Mouse (Mus musculus): ENCODE data around the gene Dpy19l3.

Gene Dpy19l3

DNA sequence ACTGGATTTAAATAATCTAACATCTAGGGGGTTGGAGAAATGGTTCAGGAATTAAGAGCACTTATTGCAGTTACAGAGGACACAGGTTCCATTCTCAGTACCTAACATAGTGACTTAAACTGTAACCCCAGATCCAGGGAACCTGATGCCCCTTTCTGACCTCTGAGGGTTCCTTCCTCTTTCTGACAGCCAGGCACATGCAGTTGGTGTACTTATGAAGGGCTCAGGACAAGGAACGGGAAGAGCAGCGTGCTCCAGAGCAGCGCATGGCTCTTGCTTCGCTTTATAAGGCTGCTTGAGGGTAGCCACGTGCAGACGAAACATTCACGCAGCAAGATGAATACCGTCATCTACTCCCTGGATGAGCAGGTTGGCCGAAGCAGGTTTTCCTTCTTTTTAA, 3.4 kb downstream of the Dpy19l3 start:
- no peak for DNase-seq (ENCODE audit: low read depth)

DNA sequence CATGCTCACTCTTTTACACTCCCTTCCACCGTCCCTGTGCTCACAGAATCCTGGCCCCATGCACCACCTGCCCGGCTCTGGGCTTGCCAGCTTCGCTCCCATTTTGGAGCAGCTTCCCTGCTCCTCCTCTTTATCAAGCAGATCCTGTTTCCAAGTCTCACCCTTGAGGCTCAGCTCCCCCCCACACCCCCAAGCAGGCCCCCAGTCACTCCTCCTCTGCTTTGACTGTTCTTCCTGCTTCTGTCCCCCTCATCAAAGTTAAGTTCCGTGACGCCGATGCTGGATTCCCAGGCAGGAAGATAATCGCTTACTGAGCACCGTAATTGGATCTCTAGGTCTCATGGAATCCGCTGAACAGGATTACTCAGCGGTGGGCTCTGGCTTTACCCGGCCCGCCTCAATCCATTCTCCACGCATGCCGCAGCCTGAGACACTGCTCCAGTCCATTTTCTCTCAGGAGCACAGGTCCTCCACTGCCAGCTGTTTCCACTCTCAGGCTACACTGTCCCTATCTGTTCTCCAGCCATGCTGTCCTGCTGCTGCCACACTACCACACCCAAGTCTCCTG, 6.8 kb downstream of the Dpy19l3 start:
- no peak for DNase-seq (ENCODE audit: low read depth)

DNA sequence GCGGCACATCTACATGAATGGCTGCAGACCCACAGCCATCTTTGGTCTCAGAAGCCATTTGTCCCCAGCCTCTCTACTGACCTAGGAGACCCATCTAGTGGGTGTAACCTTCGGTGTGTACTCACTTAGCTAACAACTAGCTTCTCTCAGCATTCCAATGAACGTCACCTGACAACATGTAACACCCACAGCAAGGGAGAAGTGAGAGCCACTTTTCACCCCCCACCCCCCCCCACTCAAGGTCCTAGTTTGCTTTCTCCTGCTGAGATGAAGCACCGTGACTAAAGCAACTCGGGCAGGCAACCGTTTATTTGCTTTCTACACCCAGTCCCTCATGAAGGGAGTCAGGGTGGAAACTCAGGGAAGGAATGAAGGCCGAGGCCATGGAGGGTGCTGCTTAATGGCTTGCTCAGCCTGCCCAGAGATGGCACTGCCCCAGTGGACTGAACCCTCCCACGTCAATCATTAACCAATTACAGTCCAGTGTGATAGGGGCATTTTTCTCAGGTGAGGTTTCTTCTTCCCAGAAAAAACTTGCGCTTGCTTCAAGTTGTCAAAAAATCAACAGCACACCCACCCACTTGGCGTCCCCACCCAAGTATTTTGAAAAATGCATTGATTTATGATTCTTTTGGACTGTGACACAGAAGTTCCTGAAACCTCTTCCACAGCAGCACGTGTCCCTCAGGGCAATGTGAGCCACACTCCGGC, 7.4 kb downstream of the Dpy19l3 start:
- DNase-seq (ENCODE audit: low read depth): no peak

DNA sequence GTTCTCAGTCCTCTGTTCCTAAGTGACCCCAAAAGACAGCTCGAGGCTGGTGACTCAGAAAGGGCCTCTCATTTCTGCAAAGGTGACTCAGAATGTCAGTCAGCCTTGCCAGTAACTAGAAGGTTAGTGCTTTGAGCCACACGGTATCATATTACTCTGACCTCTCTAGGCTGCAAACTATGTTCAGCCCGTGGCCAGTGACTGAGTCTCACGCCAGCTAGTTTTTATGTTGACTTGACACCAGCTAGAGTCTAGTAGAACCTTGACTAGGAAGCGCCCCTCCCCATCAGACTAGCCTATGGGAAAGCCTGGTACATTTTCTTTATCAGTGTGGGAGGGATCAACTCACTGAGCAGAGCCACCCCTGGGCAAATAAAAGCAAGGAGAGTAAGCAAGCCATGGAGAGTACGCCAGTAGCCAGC, 9.0 kb downstream of the Dpy19l3 start:
- DNase-seq (ENCODE audit: low read depth): peak; percentile 79

DNA sequence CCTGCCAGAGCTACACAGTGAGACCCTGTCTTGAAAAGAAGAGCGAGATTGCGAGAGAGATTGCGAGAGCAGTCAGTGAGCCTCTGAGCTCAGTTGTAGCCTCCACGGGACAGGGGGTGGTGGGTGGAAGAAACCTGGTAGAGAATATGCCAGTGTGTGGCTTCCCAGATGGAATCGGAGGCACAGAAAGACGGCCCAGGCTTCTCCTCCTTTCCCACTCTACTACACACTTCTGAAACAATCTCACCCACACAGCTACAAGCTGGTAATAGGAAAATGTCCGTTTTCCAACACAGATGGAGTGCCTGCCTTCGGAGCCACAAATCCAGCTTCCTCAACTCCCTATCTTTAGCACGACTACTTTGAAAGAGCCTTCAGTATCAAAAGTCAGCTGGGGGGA, 9.5 kb downstream of the Dpy19l3 start:
- no peak for DNase-seq (ENCODE audit: low read depth)

DNA sequence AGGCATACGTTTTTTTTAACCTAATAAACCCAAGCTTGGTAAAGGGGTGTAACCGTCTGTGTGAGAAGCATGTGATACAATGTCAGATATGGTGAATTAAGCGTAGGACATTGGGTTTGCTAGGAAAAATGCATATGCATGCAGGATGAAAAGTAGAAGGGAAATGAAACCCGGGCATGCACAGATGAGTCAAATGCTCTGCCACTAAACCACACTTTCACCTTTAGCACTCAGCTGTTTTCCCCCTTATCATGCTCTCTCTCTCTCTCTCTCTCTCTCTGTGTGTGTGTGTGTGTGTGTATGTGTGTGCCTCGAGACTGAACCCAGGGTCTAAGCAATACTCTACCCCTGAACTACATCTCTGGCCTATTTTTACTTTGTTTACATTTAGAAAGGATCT, 11.9 kb downstream of the Dpy19l3 start:
- DNase-seq (ENCODE audit: low read depth): no peak

DNA sequence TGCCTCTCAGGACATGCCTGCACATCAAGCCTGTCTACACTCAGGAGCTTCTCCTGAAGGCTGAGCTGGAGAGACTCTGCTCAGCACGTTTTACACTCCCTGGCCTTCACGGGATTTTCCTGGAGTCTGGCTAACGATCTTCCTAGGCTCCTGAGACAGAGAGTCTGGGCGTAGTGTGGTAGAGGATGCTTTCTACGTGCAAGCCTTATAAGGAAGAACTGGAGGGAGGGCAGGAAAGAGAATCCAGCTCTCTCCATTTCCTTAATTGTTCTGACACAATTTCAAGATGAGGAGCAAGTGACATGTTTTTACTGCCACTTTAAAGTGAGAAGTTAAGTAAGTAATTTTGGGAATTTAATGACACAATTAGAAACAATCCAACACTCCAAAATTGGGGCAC, 12.4 kb downstream of the Dpy19l3 start:
- no peak for DNase-seq (ENCODE audit: low read depth)

DNA sequence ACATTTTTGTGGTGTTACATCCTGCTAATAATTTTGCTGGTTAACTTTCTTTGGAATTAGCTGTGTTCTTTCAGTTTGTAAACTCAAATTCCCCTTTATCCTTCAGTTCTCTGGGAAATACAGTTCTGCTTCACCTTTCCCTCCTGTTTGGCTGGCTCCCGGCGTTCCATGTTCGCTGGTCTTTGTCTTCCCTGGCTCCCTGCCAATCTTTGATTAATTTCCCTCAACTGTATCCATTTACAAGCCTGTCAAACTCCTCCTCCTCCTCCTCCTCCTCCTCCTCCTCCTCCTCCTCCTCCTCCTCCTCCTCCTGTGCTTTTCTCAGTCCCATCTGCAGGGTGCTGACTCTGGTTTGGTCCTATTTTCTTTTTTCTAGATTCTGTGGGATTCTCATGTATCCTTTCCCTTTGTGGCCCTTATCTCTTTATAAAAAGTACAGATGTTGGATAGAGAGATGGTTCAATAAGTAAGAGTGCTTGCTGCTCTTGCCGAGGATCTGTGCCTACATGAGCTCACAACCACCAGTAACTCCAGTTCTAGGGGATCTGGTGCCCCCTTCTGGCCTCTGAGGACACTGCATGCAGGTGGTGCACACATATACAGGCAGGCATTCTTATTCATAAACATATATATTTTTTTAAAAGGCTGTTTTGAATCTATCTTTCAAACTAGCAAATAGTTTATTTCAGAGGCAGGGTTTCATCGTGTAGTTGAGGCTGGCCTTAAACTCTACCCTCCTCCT, 13.6 kb downstream of the Dpy19l3 start:
- no peak for DNase-seq (ENCODE audit: low read depth)

DNA sequence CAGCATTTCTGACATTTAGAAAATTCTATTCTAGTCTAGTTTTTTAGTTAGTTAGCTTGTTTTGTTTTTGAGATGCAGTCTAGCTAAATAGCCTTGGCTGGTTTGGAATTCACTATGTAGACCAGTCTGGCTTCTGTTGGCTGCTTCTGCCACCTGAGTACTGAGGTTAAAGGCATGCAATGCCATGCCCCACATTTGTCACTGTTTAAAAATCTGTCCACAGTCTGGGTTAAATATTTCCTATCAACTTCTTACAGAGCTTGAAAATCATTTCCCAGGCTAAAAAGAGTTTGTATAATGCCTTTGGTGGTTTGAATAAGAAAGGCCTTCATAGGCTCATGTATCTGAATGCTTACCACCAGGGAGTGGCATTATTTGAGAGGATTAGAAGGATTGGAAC, 15.4 kb downstream of the Dpy19l3 start:
- DNase-seq (ENCODE audit: low read depth): no peak

DNA sequence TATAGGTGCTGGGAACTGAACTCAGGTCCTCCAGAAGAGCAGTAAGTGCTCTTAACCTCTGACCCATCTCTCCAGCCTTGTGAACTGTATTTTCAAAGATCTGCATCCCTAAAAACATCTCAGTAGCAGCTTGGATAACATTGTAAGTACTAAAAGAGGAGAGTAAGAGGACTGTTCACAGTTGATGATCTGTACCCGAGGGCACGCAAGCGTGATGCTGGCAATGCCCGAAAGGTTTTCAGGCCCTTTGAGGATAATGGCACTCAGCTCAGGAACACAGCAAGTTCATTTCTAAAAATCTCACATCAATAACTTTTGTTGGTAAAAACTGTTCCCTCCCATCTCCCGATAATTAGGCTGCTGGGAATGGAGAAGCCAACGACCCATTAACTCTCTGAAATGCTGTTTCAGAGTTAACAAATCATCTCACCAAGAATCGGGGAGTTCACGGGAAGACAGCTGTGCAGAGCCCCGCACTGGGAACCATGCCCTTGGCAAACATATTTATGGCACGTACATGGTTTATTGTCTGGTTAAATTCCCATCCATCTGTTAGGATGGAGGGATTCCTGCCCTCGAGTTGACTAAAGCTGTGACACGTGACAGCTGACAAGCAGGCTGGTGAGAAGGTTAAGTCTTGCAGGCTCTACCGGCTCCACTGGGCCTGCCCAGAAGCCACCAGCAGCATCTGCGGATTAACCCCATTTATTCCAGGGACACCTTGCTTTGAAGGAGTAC, 20.8 kb downstream of the Dpy19l3 start:
- no peak for DNase-seq (ENCODE audit: low read depth)

DNA sequence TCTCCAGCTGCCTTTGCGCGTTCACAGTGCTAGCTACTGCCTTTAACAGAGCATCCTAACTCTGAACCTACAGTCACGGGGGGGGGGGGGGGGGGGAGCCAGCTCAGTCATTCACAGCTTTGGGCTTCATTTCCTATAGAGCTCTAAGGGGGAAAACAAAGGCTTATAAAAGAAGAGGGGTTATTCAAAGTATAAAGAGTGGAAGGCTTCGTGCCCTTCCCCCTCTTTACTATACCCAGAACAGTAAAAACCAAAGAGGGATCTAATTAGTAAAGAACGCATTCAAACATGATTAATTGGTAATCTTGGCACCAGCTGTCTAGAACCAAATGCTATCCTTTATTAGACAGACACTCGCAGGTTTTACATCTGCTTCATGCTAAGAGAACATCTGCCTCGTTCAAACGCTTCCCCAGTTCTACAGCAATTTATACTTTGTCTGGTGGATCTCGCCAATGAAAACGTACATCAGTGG, 21.6 kb downstream of the Dpy19l3 start:
- DNase-seq (ENCODE audit: low read depth): no peak

DNA sequence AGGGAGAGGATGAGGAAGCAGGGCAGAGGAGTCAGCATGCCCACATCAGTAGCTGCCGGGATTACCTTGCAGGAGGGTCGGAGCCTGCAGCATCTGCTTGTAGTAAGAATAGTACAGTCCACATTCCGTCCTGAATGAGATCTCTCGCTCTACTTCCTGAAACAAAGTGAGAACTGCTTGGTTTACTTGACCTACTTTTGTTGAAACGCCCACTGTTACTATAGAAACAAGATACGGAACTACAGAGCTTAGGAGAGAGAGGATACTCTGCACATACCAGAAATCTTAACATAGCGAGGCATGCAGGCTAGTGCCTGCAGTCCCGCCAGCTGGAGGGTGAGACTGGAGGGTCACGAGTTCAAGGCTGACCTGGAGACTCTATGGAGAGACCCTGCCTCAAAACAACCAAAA, 24.6 kb downstream of the Dpy19l3 start:
- no peak for DNase-seq (ENCODE audit: low read depth)

DNA sequence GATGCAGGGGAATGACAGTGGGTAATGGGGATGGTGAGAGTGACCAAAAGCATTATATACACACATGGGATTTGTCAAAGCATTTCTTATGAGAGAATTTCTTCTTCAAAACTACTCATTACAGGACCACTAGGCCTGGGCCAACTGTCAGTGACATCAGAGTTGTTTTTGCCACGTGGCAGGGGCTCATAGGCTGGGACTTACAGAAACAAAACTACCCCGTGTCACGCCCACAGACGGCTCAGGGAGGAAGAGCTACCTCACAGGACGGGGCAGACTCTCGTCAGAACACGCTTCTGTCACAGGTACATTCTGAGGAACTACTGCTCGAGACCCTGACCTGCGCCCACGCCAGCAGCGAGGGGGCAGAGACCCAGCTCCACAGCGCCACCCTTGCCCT, 25.9 kb downstream of the Dpy19l3 start:
- DNase-seq (ENCODE audit: low read depth): no peak

DNA sequence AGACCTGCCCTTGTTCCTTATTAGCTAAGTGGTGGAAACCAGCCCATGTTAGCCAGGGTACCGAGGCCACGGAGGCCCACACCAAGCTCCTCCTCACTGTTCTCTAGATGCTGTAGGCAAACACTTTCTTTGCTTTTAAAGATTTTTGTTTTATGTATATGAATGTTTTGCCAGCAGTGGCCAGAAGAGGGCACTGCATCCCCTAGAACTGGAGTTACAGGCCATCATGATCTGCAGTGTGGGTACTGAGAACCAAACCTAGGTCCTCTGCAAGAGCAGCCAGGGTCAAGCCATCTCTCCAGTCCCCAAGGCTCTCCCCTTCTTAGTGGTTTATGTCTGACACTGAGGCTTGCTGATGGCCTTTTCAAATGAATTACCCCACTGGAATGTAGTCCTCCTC, 31.2 kb downstream of the Dpy19l3 start:
- no peak for DNase-seq (ENCODE audit: low read depth)

DNA sequence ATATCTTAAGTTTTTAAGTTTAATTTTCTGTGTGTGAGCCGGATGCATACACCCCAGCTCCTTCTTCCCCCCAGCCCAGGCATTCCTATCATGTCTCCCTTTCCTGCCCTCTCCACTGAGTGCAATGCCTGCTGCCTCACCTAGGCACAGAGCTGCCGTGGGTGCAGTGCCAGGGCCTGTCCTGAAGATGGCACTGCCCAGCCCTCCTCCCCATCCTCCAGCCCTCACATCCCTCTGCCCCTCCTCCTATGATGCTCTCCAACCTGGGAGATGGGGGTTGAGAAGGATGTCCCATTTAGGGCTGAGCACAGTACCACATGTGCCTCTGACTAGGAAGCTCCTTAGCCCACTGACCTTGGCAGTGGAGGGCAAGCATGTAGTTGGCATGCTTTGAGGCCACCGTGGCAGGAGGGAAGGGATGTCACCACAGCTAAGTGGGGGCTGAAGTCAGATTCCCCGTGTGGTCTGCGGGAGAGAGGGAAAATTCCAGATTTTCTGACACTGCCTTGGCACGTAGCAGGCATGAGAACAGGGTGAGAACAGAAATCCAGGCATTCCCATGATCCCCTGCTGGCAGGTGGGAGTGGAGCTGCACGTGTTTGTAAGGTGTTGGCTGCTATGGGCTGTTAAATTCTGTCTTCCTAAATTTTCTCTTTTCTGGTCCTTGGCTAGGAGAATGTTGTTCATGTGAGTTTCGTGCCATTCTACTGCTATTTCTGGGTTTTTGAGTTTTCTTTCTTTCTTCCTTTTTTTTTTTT, 35.7 kb downstream of the Dpy19l3 start:
- DNase-seq (ENCODE audit: low read depth): no peak

DNA sequence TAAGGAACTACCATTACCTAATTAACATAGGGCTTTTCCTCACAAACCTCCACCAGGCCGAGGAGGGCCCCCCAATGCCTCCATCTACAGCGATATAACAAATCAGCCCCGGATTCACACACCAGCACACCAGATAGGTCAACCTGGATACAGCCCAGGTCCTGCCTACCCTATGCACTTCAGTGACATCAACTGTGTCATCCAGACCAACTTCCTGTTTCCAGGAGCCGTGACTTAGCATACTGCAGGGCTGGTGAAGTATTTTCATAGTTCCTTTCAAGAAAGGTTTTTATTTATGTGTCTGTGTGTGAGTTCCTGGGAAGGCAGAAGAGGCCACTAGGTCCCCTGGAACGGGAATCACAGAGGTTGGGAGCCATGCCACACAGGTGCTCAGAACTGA, 43.9 kb downstream of the Dpy19l3 start:
- no peak for DNase-seq (ENCODE audit: low read depth)

DNA sequence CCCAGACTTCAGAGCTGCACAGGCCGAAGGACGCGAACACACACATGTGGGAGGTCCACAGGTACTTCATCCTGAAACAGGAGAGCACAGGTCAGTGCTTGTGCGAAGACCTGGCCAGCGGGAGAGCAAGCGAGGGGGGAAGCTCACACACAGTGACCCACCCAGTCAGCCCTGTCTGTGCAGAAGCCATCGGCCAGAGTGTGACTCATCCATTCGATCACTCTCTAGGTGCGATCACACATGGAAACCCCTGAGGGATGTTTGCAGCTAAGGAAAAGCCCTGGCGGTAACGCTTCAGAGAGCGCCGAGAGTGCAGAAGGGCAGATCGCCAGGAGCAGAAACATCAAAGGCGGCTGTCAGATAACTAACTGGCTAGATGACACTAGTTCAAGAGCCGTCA, 46.2 kb downstream of the Dpy19l3 start:
- no peak for DNase-seq (ENCODE audit: low read depth)

DNA sequence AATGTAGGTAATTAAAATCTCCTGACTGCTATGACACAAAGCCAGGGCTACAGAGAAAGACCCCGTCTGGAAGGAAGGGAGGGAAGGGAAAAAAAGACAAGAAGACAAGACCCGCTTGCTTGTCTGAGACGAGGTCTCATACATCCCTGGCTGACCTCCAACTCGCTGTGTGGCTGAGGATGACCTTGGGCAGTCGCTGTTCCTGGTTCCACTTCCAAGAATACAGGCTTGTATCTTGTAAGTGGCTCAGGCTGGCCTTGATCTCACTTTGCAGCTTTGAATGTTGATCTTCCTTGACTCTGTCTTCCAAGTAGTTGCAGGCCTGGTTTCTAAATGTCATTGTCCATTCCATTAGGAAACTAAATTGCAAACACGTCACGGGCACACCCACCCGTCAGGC, 55.2 kb downstream of the Dpy19l3 start:
- no peak for DNase-seq (ENCODE audit: low read depth)

DNA sequence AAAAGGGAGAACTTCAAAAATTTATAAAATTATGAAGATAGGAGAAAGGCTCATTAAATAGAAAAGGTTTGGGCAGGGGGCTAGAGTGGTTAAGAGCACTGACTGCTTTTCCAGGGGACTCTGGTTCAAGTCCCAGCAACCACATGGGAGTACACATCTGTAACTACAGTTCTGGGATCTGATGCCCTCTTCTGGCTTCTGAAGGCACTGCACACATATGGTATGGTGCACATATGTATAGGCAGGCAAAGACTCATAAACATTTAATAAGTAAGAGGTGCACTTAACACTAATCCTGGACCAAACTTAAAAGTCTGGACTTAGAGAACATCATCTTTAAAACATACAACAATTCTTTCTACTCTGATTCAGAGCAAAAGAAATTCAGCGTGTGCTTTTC, 56.2 kb downstream of the Dpy19l3 start:
- no peak for DNase-seq (ENCODE audit: low read depth)

DNA sequence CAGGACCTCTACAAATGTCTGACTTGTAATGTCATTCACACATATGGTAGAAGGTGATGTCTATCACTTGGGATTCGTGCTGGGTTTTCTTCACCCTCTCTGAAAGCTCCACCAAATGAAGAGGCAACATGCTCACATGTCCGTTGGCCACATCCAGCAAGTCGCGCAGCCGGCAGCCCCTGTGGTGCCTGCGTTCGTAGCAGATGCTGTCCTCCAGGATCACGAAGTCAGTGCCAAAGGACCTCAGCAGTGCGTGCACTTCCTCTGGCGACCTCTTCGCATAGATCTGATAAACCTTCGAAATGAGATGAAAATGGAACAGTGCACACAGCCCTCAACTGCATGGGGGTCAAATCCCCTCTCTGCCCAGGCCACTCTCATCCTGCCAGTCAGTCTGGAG, 61.6 kb downstream of the Dpy19l3 start:
- no peak for DNase-seq (ENCODE audit: low read depth)

DNA sequence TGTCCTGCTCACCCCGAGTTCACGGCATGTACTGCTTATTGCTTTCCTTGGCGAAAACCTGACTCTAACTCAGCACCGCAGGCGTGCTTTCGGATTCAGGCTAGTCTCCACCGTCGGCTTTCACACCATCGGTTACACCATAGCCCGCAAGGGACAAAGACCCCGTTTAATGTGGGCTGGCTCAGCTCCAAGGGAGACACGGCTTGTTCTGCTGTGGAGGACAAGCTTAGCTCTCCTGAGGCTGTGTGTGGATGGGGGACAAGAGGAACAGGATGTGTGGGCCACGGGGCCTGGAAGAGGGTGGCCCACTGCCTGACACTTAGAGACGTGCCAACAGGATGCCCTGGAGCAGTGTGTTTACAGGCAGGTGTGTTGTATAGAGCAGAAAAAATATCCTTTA, 62.1 kb downstream of the Dpy19l3 start:
- no peak for DNase-seq (ENCODE audit: low read depth)

DNA sequence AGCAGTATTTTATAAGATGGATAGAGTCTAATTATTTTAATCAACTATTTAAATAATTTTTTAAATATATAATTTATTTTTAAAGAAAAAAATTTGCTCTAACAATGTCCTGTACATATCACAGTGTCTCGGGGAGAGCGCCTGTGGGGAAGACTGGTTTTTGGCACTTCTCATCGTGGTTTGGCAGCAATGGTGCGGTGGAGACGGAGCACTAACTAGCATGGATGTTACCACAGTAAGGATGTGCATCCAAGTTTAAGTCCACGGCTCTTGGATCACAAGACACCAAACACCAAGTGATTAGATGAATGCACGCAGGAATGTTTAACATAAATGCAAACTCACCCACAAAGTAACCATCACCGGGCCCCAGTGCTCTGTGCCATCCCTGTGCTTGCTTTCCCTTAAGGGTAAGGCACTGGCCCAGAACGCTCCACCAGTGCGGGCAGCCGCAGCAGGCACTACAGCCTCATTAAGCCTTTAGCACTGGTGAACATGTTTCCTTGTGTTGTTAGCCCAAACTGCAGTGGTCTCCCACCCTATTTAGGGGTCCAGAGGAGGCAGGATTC, 65.4 kb downstream of the Dpy19l3 start:
- DNase-seq (ENCODE audit: low read depth): no peak

Data from fibroblast of lung, adult 2 months (primary cell).